ENCODE assay signal across 20 mouse cellular contexts in genomic region chr3:67284848-67285247, GRCm38 (mm10).
A peak's percentile ranks its signal among the peaks of the same experiment; 100 is the strongest.
DNase-seq lines count a peak whose midpoint lies in the region; ATAC-seq lines count a peak whose summit lies in the region.
"Had no signal": no experiment of that assay in that cellular context is flagged by ENCODE, and none has a peak within 500 bp of the region (broad histone marks: within the 10 kb centered on the region; RNA-seq: fewer than 3 reads in every experiment).

No protein-coding gene starts in this region.

- no peak overlapping the region for H3K4me2 ChIP-seq in neural tube, embryonic 15.5 days
- H3K4me2 ChIP-seq: limb, embryonic 12.5 days had no signal

- no peaks in the 10 kb centered on the region for H3K4me1 ChIP-seq in neural tube, embryonic 15.5 days
- H3K4me1 ChIP-seq: embryonic facial prominence, embryonic 10.5 days; heart, embryonic 10.5 days; hindbrain, embryonic 10.5 days; limb, embryonic 12.5 days had no signal

- DNase-seq in cerebellum, postnatal 10 days: peak; percentile 42 to 51
- no peak for DNase-seq in cerebellum, adult 9-11 months
- peak; percentile 4 for DNase-seq in kidney, postnatal 14 days
- DNase-seq in kidney, adult 18-20 months: no peak
- peak; percentile 9 for DNase-seq in ovary, postnatal 36 days (ENCODE audit: low spot score)
- DNase-seq in ovary, postnatal 10 days (ENCODE audit: low spot score): no peak
- DNase-seq in cerebellum, postnatal 25 days: peak; percentile 6 to 39
- DNase-seq: adrenal gland, postnatal 25 days; gastrocnemius, postnatal 25 days; kidney, postnatal 25 days had no signal

- no peaks in the 10 kb centered on the region for H3K36me3 ChIP-seq in neural tube, embryonic 15.5 days
- H3K36me3 ChIP-seq: embryonic facial prominence, embryonic 10.5 days; heart, embryonic 10.5 days; hindbrain, embryonic 10.5 days; limb, embryonic 12.5 days had no signal

- H3K9ac ChIP-seq in neural tube, embryonic 15.5 days (replicated peaks): no peak overlapping the region
- H3K9ac ChIP-seq: limb, embryonic 12.5 days; liver, embryonic 14.5 days had no signal

- no peaks in the 10 kb centered on the region for H3K27me3 ChIP-seq in neural tube, embryonic 15.5 days (replicated peaks)

- H3K27ac ChIP-seq in neural tube, embryonic 15.5 days (replicated peaks): no peak overlapping the region
- H3K27ac ChIP-seq: embryonic facial prominence, embryonic 10.5 days; heart, embryonic 10.5 days; hindbrain, embryonic 10.5 days; limb, embryonic 12.5 days; liver, embryonic 14.5 days; macrophage had no signal

- no peak overlapping the region for H3K4me3 ChIP-seq in neural tube, embryonic 15.5 days (replicated peaks)
- H3K4me3 ChIP-seq: embryonic facial prominence, embryonic 10.5 days; erythroblast, embryonic 14.5 days; heart, embryonic 10.5 days; hindbrain, embryonic 10.5 days; limb, embryonic 12.5 days had no signal

- WGBS in neural tube, embryonic 15.5 days: 52% methylated on average over 4 of the region's 4 CpGs

- H3K9me3 ChIP-seq in neural tube, embryonic 15.5 days (replicated peaks): no peaks in the 10 kb centered on the region
- H3K9me3 ChIP-seq: embryonic facial prominence, embryonic 10.5 days; G1E; heart, embryonic 10.5 days; hindbrain, embryonic 10.5 days; limb, embryonic 12.5 days had no signal

- no peak for ATAC-seq in neural tube, embryonic 15.5 days (ENCODE audit: low FRiP score)
- ATAC-seq: intestine, embryonic 16.5 days had no signal

Comparison
In these comparisons a context has a peak if more than half of its experiments do, and no peak if none do; other contexts are left out.
1. DNase-seq: peak in cerebellum, postnatal 10 days (2 of 2), kidney, postnatal 14 days (single experiment), ovary, postnatal 36 days (single experiment) and cerebellum, postnatal 25 days (2 of 2); none in cerebellum, adult 9-11 months (single experiment), kidney, adult 18-20 months (single experiment) and ovary, postnatal 10 days (single experiment).